Mouse (Mus musculus): Measurements from ENCODE around the gene Sfrp5. TPM values are rescaled to one million over a fixed set of nuclear protein-coding genes. Genes with fewer than 3 reads are reported as not detected.

The Sfrp5 gene
- polyA plus RNA-seq, 1 experiment from 2014 or later: 2.7 TPM

- H3K9me3 ChIP-seq (ENCODE audit: control insufficient read depth, low read length): no peaks in the 10 kb centered on the region
- H3K27me3 ChIP-seq (replicated peaks; ENCODE audit: control insufficient read depth, insufficient read depth, low read length): peaks cover 9% of the 10 kb centered on the region
- no peak overlapping the region for H3K4me2 ChIP-seq (ENCODE audit: low read length)
- H3K4me3 ChIP-seq (ENCODE audit: low read length): no peak overlapping the region
- no peak overlapping the region; the same call in 1 of the 2 replicates for H3K27ac ChIP-seq (ENCODE audit: low read depth, low read length)
- H3K36me3 ChIP-seq (ENCODE audit: control insufficient read depth, insufficient read depth, low read length): no peaks in the 10 kb centered on the region
- no peak overlapping the region for H3K9ac ChIP-seq (ENCODE audit: low read depth, low read length)
- ATAC-seq: no peak
- peaks cover 3% of the 10 kb centered on the region for H3K4me1 ChIP-seq (ENCODE audit: control insufficient read depth, insufficient read depth, low read depth, low read length)
- 24% methylated on average over 7 of the region's 7 CpGs for WGBS
Measured at GRCm38 (mm10) chr19:42164188-42164587, 37.9 kb downstream of the Sfrp5 start.

- H3K4me1 ChIP-seq (ENCODE audit: control insufficient read depth, insufficient read depth, low read depth, low read length): peaks cover 3% of the 10 kb centered on the region; the same call in 1 of the 2 replicates
- no peak within 1 kb of the TSS; the same call in 1 of the 2 replicates for H3K27ac ChIP-seq (ENCODE audit: low read depth, low read length)
- H3K4me2 ChIP-seq (ENCODE audit: low read length): no peak within 1 kb of the TSS
- ATAC-seq: no peak; the same call in 1 of the 2 replicates
- no peak within 1 kb of the TSS for H3K4me3 ChIP-seq (ENCODE audit: low read length)
- H3K9ac ChIP-seq (ENCODE audit: low read depth, low read length): no peak within 1 kb of the TSS
- H3K27me3 ChIP-seq (replicated peaks; ENCODE audit: control insufficient read depth, insufficient read depth, low read length): peaks cover 9% of the 10 kb centered on the region
- no peaks in the 10 kb centered on the region for H3K36me3 ChIP-seq (ENCODE audit: control insufficient read depth, insufficient read depth, low read length)
- WGBS: 71% methylated on average over 5 of the region's 5 CpGs
- H3K9me3 ChIP-seq (ENCODE audit: control insufficient read depth, low read length): no peaks in the 10 kb centered on the region
Measured at GRCm38 (mm10) chr19:42163764-42164163, 38.3 kb downstream of the Sfrp5 start, which contains the start of gene Zfyve27. Zfyve27 (plus strand) TSS chr19:42163951.

GRCm38 (mm10) chr19:42158246-42159017 is 43.6 kb downstream of the Sfrp5 start:
- no peak for ATAC-seq
- no peaks in the 10 kb centered on the region for H3K36me3 ChIP-seq (ENCODE audit: control insufficient read depth, insufficient read depth, low read length)

GRCm38 (mm10) chr19:42157493-42158237 is 44.4 kb downstream of the Sfrp5 start:
- no peaks in the 10 kb centered on the region for H3K9me3 ChIP-seq (ENCODE audit: control insufficient read depth, low read length)
- no peaks in the 10 kb centered on the region for H3K27me3 ChIP-seq (replicated peaks; ENCODE audit: control insufficient read depth, insufficient read depth, low read length)
- H3K4me3 ChIP-seq (ENCODE audit: low read length): no peak overlapping the region
- H3K4me2 ChIP-seq (ENCODE audit: low read length): no peak overlapping the region
- H3K9ac ChIP-seq (ENCODE audit: low read depth, low read length): no peak overlapping the region
- H3K4me1 ChIP-seq (ENCODE audit: control insufficient read depth, insufficient read depth, low read depth, low read length): no peaks in the 10 kb centered on the region
- ATAC-seq: no peak
- H3K27ac ChIP-seq (ENCODE audit: low read depth, low read length): no peak overlapping the region
- WGBS: 77% methylated on average over 12 of the region's 12 CpGs
- H3K36me3 ChIP-seq (ENCODE audit: control insufficient read depth, insufficient read depth, low read length): no peaks in the 10 kb centered on the region

More at GRCm38 (mm10) chr19:42158246-42159017, 43.6 kb downstream of the Sfrp5 start:
- H3K27ac ChIP-seq (ENCODE audit: low read depth, low read length): no peak overlapping the region
- H3K9ac ChIP-seq (ENCODE audit: low read depth, low read length): no peak overlapping the region
- H3K27me3 ChIP-seq (replicated peaks; ENCODE audit: control insufficient read depth, insufficient read depth, low read length): no peaks in the 10 kb centered on the region
- H3K4me3 ChIP-seq (ENCODE audit: low read length): no peak overlapping the region
- 61% methylated on average over 13 of the region's 13 CpGs for WGBS
- no peak overlapping the region for H3K4me2 ChIP-seq (ENCODE audit: low read length)
- no peaks in the 10 kb centered on the region for H3K9me3 ChIP-seq (ENCODE audit: control insufficient read depth, low read length)
- H3K4me1 ChIP-seq (ENCODE audit: control insufficient read depth, insufficient read depth, low read depth, low read length): no peaks in the 10 kb centered on the region

GRCm38 (mm10) chr19:42151990-42152389 is 50.1 kb downstream of the Sfrp5 start:
- Histone ChIP-seq H3K4me3 (ENCODE audit: low read length) (no peak overlapping the region), H3K4me2 (ENCODE audit: low read length) (no peak overlapping the region), H3K27me3 (replicated peaks; ENCODE audit: control insufficient read depth, insufficient read depth, low read length) (peaks cover 7% of the 10 kb centered on the region; the same call in 1 of the 2 replicates), H3K36me3 (ENCODE audit: control insufficient read depth, insufficient read depth, low read length) (no peaks in the 10 kb centered on the region), H3K27ac (ENCODE audit: low read depth, low read length) (no peak overlapping the region), H3K9ac (ENCODE audit: low read depth, low read length) (no peak overlapping the region), H3K9me3 (ENCODE audit: control insufficient read depth, low read length) (no peaks in the 10 kb centered on the region), H3K4me1 (ENCODE audit: control insufficient read depth, insufficient read depth, low read depth, low read length) (peaks cover 4% of the 10 kb centered on the region; the same call in 1 of the 2 replicates)
- ATAC-seq: 0 out of 2 replicates have a peak, but pooled peaks have one; percentile 7
- 5% methylated on average over 6 of the region's 6 CpGs for WGBS

GRCm38 (mm10) chr19:42148569-42148860 is 53.5 kb downstream of the Sfrp5 start:
- peak overlapping the region; percentile 67 for H3K4me3 ChIP-seq (ENCODE audit: low read length)
- H3K27me3 ChIP-seq (replicated peaks; ENCODE audit: control insufficient read depth, insufficient read depth, low read length): peaks cover 7% of the 10 kb centered on the region; the same call in 1 of the 2 replicates
- H3K9ac ChIP-seq (ENCODE audit: low read depth, low read length): peak overlapping the region; percentile 85
- no peaks in the 10 kb centered on the region for H3K9me3 ChIP-seq (ENCODE audit: control insufficient read depth, low read length)
- H3K27ac ChIP-seq (ENCODE audit: low read depth, low read length): no peak overlapping the region
- peak; percentile 41; the same call in 1 of the 2 replicates for ATAC-seq
- 24% methylated on average over 7 of the region's 7 CpGs for WGBS
- H3K36me3 ChIP-seq (ENCODE audit: control insufficient read depth, insufficient read depth, low read length): no peaks in the 10 kb centered on the region
- H3K4me2 ChIP-seq (ENCODE audit: low read length): peak overlapping the region; percentile 87
- H3K4me1 ChIP-seq (ENCODE audit: control insufficient read depth, insufficient read depth, low read depth, low read length): peaks cover 4% of the 10 kb centered on the region; the same call in 1 of the 2 replicates

Other genes starting within 250 kb of the Sfrp5 start
- 30.0 and 31.3 TPM in 2 replicates for gene Mms19, start 221.1 kb downstream of the Sfrp5 start, polyA plus RNA-seq (2015; fragmentation: Nextera tagmentation; extraction: Ambion mirVana)
- gene Ubtd1, start 220.5 kb downstream of the Sfrp5 start, polyA plus RNA-seq (2015; fragmentation: Nextera tagmentation; extraction: Ambion mirVana): 13.4 and 15.2 TPM in 2 replicates
- gene Ankrd2, start 166.3 kb downstream of the Sfrp5 start, polyA plus RNA-seq (2015; fragmentation: Nextera tagmentation; extraction: Ambion mirVana): 1.1 and 1.5 TPM in 2 replicates
- 2.0 and 2.4 TPM in 2 replicates for gene Hoga1, start 156.6 kb downstream of the Sfrp5 start, polyA plus RNA-seq (2015; fragmentation: Nextera tagmentation; extraction: Ambion mirVana)
- gene 4933411K16Rik, start 150.0 kb downstream of the Sfrp5 start, polyA plus RNA-seq (2015; fragmentation: Nextera tagmentation; extraction: Ambion mirVana): not detected in 2 replicates
- gene Morn4, start 115.9 kb downstream of the Sfrp5 start, polyA plus RNA-seq (2015; fragmentation: Nextera tagmentation; extraction: Ambion mirVana): 137 and 139 TPM in 2 replicates
- 9.6 and 23.9 TPM in 2 replicates for gene Pi4k2a, start 111.8 kb downstream of the Sfrp5 start, polyA plus RNA-seq (2015; fragmentation: Nextera tagmentation; extraction: Ambion mirVana)
- 12.2 and 12.6 TPM in 2 replicates for gene Avpi1, start 73.2 kb downstream of the Sfrp5 start, polyA plus RNA-seq (2015; fragmentation: Nextera tagmentation; extraction: Ambion mirVana)
- gene Marveld1, start 54.9 kb downstream of the Sfrp5 start, polyA plus RNA-seq (2015; fragmentation: Nextera tagmentation; extraction: Ambion mirVana): 1.5 and 2.3 TPM in 2 replicates
- 56.4 and 62.4 TPM in 2 replicates for gene Zfyve27, start 38.3 kb downstream of the Sfrp5 start, polyA plus RNA-seq (2015; fragmentation: Nextera tagmentation; extraction: Ambion mirVana)
- 69.5 and 73.9 TPM in 2 replicates for gene Golga7b, start 45.3 kb upstream of the Sfrp5 start, polyA plus RNA-seq (2015; fragmentation: Nextera tagmentation; extraction: Ambion mirVana)
- 44.3 and 50.2 TPM in 2 replicates for gene Crtac1, start 229.5 kb upstream of the Sfrp5 start, polyA plus RNA-seq (2015; fragmentation: Nextera tagmentation; extraction: Ambion mirVana)